Mouse (Mus musculus) C2C12 (cell line): ENCODE results near the gene Rbm20.

Experiments
- CTCF ChIP-seq: IDR thresholded peaks from one replicate; pipeline ENCODE4 v1.5.1; 2011; ENCODE audit not compliant: control insufficient read depth, insufficient read depth, insufficient read length
- MYOG ChIP-seq: IDR thresholded peaks from one replicate; pipeline ENCODE4 v1.6.1; 2011; ENCODE audit not compliant: control insufficient read depth, insufficient read length; ENCODE audit errors: extremely low read depth

DNA sequence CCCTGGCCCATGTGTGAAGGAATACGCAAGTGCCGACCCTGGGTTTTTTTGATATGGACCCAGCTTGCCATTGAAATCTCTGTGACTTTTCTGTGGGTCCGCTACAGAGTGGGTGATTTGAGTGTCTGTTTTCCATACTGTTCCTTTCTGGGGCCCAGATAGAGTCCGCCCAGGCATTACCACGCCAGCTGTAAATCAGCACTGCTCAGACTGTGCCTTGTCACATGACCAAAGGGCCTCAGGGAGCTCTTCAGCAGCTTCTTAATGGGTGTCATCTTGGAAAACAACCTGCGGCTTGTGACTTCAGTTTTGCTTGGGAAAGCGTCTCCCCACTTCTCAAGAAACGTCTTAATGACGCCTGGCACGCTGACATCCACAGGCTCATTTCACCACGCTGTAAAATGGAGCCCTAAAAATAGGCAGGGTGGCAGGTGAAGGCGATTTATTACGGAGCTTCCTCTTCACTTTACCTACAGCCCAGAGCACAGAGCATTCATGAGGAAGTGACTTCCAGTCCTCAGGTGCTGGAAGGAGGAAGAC lies 71.2 kb downstream of the Rbm20 start:
- TF ChIP-seq CTCF (no peak), MYOG (no peak)
